Mouse (Mus musculus) heart, embryonic 16.5 days (tissue): ENCODE data around the gene Slc4a5. TPM values are rescaled to one million over a fixed set of nuclear protein-coding genes. Genes with fewer than 3 reads are reported as not detected.

Experiments used
- ATAC-seq: fragments of 200-750 bp; cut with Nextera tagmentation; replicated peaks from 2 replicates; pipeline ENCODE4 v1.8.0; 2017; ENCODE audit warnings: moderate number of reproducible peaks; ENCODE audit not compliant: insufficient read depth, low FRiP score; ENCODE audit errors: extremely low read depth
- H3K27ac ChIP-seq: fragments of 300-500 bp; sonication (generic); 2 replicates; pipeline ENCODE4 v1.5.1; 2014; ENCODE audit warnings: mild to moderate bottlenecking, low read length, control low read depth, moderate library complexity
- H3K27me3 ChIP-seq: fragments of 300-500 bp; sonication (generic); 2 replicates; pipeline ENCODE4 v1.6.1; 2014; ENCODE audit warnings: low read length, mixed read lengths; ENCODE audit not compliant: control insufficient read depth, insufficient read depth
- H3K36me3 ChIP-seq: fragments of 300-500 bp; sonication (generic); 2 replicates; pipeline ENCODE4 v1.6.1; 2014; ENCODE audit not compliant: control insufficient read depth, insufficient read depth
- H3K4me1 ChIP-seq: fragments of 300-500 bp; sonication (generic); 2 replicates; pipeline ENCODE4 v1.6.1; 2014; ENCODE audit warnings: low read length, mixed read lengths; ENCODE audit not compliant: control insufficient read depth, insufficient read depth
- H3K4me2 ChIP-seq: fragments of 300-500 bp; sonication (generic); 2 replicates; pipeline ENCODE4 v1.6.1; 2014; ENCODE audit warnings: low read depth, mild to moderate bottlenecking, control low read depth, low read length
- H3K4me3 ChIP-seq: fragments of 300-500 bp; sonication (generic); 2 replicates; pipeline ENCODE4 v1.5.1; 2014; ENCODE audit warnings: mild to moderate bottlenecking, control low read depth, low read length
- H3K9ac ChIP-seq: fragments of 300-500 bp; sonication (generic); 2 replicates; pipeline ENCODE4 v1.6.1; 2014; ENCODE audit warnings: low read length, control low read depth
- H3K9me3 ChIP-seq: fragments of 300-500 bp; sonication (generic); replicated peaks from 2 replicates; pipeline ENCODE4 v1.6.1; 2016; ENCODE audit warnings: low read length; ENCODE audit not compliant: control insufficient read depth
- WGBS: fragments of 180-500 bp; shearing (Covaris S2); extraction: QIAGEN DNeasy Blood & Tissue Kit; methylation state at CpG from one replicate; pipeline ENCODE4 v1.1.7; 2014; 5-methylcytosine and 5-hydroxymethylcytosine counted together
- polyA plus RNA-seq: library from polyadenylated mRNA; unstranded; fragments of >200 nt; fragmentation: Nextera tagmentation; extraction: Ambion mirVana; gene quantifications from 2 replicates; pipeline ENCODE4 v1.2.1, GENCODE M21; 2015

Gene Slc4a5
- polyA plus RNA-seq, 1 experiment from 2014 or later: 0.17 TPM

- Histone ChIP-seq H3K9ac (no peak overlapping the region), H3K9me3 (no peaks in the 10 kb centered on the region), H3K4me2 (no peak overlapping the region), H3K36me3 (no peaks in the 10 kb centered on the region), H3K27me3 (no peaks in the 10 kb centered on the region), H3K4me1 (peaks cover 6% of the 10 kb centered on the region; the same call in 1 of the 2 replicates), H3K27ac (no peak overlapping the region), H3K4me3 (no peak overlapping the region)
- 88% methylated on average over 2 of the region's 2 CpGs for WGBS
- no peak for ATAC-seq
Observed at GRCm38 (mm10) chr6:83208050-83208400, 11.6 kb upstream of the Slc4a5 start.

GRCm38 (mm10) chr6:83210495-83210894 is 9.1 kb upstream of the Slc4a5 start:
- Histone ChIP-seq H3K4me1 (peaks cover 8% of the 10 kb centered on the region), H3K4me2 (no peak overlapping the region), H3K27ac (no peak overlapping the region), H3K36me3 (no peaks in the 10 kb centered on the region), H3K4me3 (no peak overlapping the region), H3K27me3 (no peaks in the 10 kb centered on the region), H3K9me3 (no peaks in the 10 kb centered on the region), H3K9ac (no peak overlapping the region)
- 29% methylated on average over 2 of the region's 2 CpGs for WGBS
- ATAC-seq: no peak

- Histone ChIP-seq H3K9me3 (no peaks in the 10 kb centered on the region), H3K4me3 (no peak overlapping the region), H3K36me3 (no peaks in the 10 kb centered on the region), H3K27ac (no peak overlapping the region), H3K9ac (no peak overlapping the region), H3K4me2 (no peak overlapping the region), H3K4me1 (peaks cover 8% of the 10 kb centered on the region), H3K27me3 (no peaks in the 10 kb centered on the region)
- no peak for ATAC-seq
- 21% methylated on average over 5 of the region's 5 CpGs for WGBS
Observed at GRCm38 (mm10) chr6:83211526-83211925, 8.1 kb upstream of the Slc4a5 start.

GRCm38 (mm10) chr6:83215002-83215666 is 4.5 kb upstream of the Slc4a5 start:
- peak overlapping the region; percentile 34; the same call in 1 of the 2 replicates for H3K9ac ChIP-seq
- no peak overlapping the region for H3K4me2 ChIP-seq
- no peaks in the 10 kb centered on the region for H3K27me3 ChIP-seq
- WGBS: 9% methylated on average over 7 of the region's 7 CpGs
- H3K9me3 ChIP-seq: no peaks in the 10 kb centered on the region
- no peak overlapping the region for H3K27ac ChIP-seq
- no peak overlapping the region for H3K4me3 ChIP-seq
- H3K36me3 ChIP-seq: no peaks in the 10 kb centered on the region
- ATAC-seq: no peak; the same call in 1 of the 2 replicates
- H3K4me1 ChIP-seq: peaks cover 6% of the 10 kb centered on the region

GRCm38 (mm10) chr6:83231486-83231885 is 11.9 kb downstream of the Slc4a5 start:
- Histone ChIP-seq H3K27me3 (no peaks in the 10 kb centered on the region), H3K4me2 (no peak overlapping the region), H3K36me3 (no peaks in the 10 kb centered on the region), H3K4me3 (no peak overlapping the region), H3K9me3 (no peaks in the 10 kb centered on the region), H3K27ac (no peak overlapping the region), H3K9ac (no peak overlapping the region), H3K4me1 (peaks cover 7% of the 10 kb centered on the region)
- WGBS: 43% methylated on average over 2 of the region's 2 CpGs
- no peak for ATAC-seq

GRCm38 (mm10) chr6:83233306-83233705 is 13.7 kb downstream of the Slc4a5 start:
- Histone ChIP-seq H3K4me1 (peaks cover 11% of the 10 kb centered on the region), H3K27me3 (no peaks in the 10 kb centered on the region), H3K27ac (no peak overlapping the region), H3K9ac (no peak overlapping the region), H3K4me2 (no peak overlapping the region), H3K36me3 (no peaks in the 10 kb centered on the region), H3K4me3 (no peak overlapping the region), H3K9me3 (no peaks in the 10 kb centered on the region)
- no peak for ATAC-seq
- WGBS: 82% methylated on average over 4 of the region's 4 CpGs

- Histone ChIP-seq H3K9me3 (no peaks in the 10 kb centered on the region), H3K4me2 (peak overlapping the region; percentile 46), H3K4me1 (peaks cover 11% of the 10 kb centered on the region), H3K36me3 (no peaks in the 10 kb centered on the region), H3K9ac (peak overlapping the region; percentile 1; the same call in 1 of the 2 replicates), H3K4me3 (no peak overlapping the region), H3K27ac (no peak overlapping the region), H3K27me3 (no peaks in the 10 kb centered on the region)
- 9% methylated on average over 14 of the region's 14 CpGs for WGBS
- no peak for ATAC-seq
Observed at GRCm38 (mm10) chr6:83234280-83234741, 14.7 kb downstream of the Slc4a5 start.

GRCm38 (mm10) chr6:83237123-83237522 is 17.5 kb downstream of the Slc4a5 start:
- Histone ChIP-seq H3K4me3 (peak overlapping the region; percentile 8; the same call in 1 of the 2 replicates), H3K9me3 (no peaks in the 10 kb centered on the region), H3K27me3 (0 out of 2 replicates have a peak, but pooled peaks cover 2% of the 10 kb centered on the region), H3K4me2 (peak overlapping the region; percentile 26; the same call in 1 of the 2 replicates), H3K4me1 (peaks cover 14% of the 10 kb centered on the region), H3K9ac (no peak overlapping the region), H3K36me3 (no peaks in the 10 kb centered on the region), H3K27ac (no peak overlapping the region)
- ATAC-seq: no peak
- 7% methylated on average over 9 of the region's 9 CpGs for WGBS

- Histone ChIP-seq H3K9me3 (no peaks in the 10 kb centered on the region), H3K9ac (no peak overlapping the region), H3K27ac (0 out of 2 replicates have a peak overlapping the region, but pooled peaks have one; percentile 80), H3K36me3 (no peaks in the 10 kb centered on the region), H3K4me2 (no peak overlapping the region), H3K4me1 (peaks cover 19% of the 10 kb centered on the region), H3K4me3 (no peak overlapping the region), H3K27me3 (0 out of 2 replicates have a peak, but pooled peaks cover 2% of the 10 kb centered on the region)
- 49% methylated on average over 10 of the region's 10 CpGs for WGBS
- no peak for ATAC-seq
Observed at GRCm38 (mm10) chr6:83244422-83245061, 24.9 kb downstream of the Slc4a5 start.
